Mouse (Mus musculus): ENCODE measurements around the gene Eva1b.

- no peak for TF ChIP-seq MYOD1 (IDR thresholded peaks at IDR 0.05; ENCODE audit: control insufficient read depth in 1 of 3, insufficient read length in 2 of 3, low read depth in 2 of 3)
- TF ChIP-seq CEBPB (IDR thresholded peaks at IDR 0.05; ENCODE audit: insufficient read depth, poor library complexity, severe bottlenecking): no peak
- no peak for TF ChIP-seq POLR2A (IDR thresholded peaks at IDR 0.05; ENCODE audit: insufficient read length, low read depth)
- TF ChIP-seq TCF12 (IDR thresholded peaks at IDR 0.05; ENCODE audit: insufficient read depth, poor library complexity, severe bottlenecking): no peak
- no peak for TF ChIP-seq E2F4 (IDR thresholded peaks at IDR 0.05; ENCODE audit: insufficient read depth)
- TF ChIP-seq USF1 (IDR thresholded peaks at IDR 0.05; ENCODE audit: low read depth): no peak
- no peak for TF ChIP-seq POLR2AphosphoS2 (IDR thresholded peaks at IDR 0.05; ENCODE audit: insufficient read length, low read depth)
Measured at GRCm38 (mm10) chr4:126108061-126108740, 39.3 kb upstream of the Eva1b start.
